Mouse (Mus musculus) spleen, postnatal 10 days (tissue): ENCODE results near the gene Tmem131l.

Experiments
- DNase-seq, 2 experiments: peaks; one replicate each; pipeline ENCODE4 v3.0.0; 2021 to 2022; ENCODE audit warnings: low spot score in 2 of 2

The Tmem131l gene

DNA sequence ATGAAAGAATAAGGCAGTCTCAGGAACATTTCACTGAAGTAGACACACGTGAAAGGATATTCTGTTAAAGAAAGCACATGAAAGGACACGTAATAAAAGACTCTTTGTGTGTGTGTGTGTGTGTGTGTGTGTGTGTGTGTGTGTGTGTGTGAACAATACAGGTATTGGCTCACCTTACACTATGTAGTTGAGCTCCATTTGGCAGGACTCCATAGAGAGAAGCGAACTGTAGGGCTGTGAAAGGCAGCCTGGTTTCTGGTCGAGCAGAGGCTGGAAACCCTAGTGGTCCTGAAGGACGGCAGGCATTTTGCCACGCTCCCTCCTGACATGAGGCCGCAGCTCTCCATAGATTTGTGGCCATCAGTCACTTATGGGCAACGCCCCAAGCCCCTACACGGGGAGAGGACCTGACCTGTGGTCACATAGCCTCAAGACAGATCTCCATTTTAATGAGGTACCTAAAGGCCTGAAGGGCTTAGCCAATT lies 175.9 kb downstream of the Tmem131l start:
- DNase-seq, result no peak

GRCm38 (mm10) chr3:83862956-83863355 lies 177.0 kb downstream of the Tmem131l start:
- DNase-seq, result peak in 1 of 2 experiments; percentile 70

DNA sequence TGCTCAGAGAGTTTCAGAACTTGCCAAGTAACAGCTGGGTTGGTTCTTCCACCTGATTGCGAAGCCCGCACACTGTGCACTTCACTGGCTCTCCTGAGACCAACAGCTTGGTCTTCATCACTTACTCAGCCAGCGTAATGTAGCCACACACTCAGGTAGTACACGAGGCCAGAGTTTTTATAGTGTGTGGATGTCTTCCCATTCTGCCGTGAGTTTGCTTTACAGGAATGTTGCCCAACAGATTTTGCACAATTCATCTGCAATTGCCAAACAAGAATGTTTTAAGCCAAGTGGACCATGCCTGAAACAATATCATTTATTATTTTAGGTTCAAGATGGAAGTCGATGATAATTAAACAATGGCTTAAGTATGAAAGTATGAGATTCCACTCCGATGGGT lies 180.4 kb downstream of the Tmem131l start:
- DNase-seq, result no peak

- DNase-seq, result no peak
Measured at GRCm38 (mm10) chr3:83859071-83859470, 180.9 kb downstream of the Tmem131l start.

- DNase-seq, result no peak
Measured at GRCm38 (mm10) chr3:83857621-83858020, 182.4 kb downstream of the Tmem131l start.

GRCm38 (mm10) chr3:83855643-83856042 lies 184.3 kb downstream of the Tmem131l start:
- no peak for DNase-seq

DNA sequence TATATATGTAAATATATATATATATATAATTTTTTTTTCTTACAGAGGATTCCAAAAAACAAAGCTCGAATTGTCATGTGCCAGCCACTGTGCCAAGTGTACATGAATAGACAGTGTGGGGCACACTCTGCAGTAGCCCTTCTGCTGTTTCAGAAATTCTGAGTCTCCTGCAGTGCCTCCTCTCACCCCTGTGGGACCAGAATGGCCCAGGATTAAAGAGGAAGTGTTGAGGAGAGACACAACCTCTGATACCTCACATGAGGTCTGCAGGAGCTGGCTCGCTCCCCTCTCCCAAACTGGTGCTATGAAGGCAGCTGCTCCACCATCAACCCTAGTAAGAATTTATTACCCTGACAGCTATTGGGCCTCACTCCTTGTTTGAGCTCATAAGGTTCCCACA lies 190.6 kb downstream of the Tmem131l start:
- no peak for DNase-seq
